Mouse (Mus musculus): Measurements from ENCODE around the gene Fastkd1. TPM values are rescaled to one million over a fixed set of nuclear protein-coding genes. Genes with fewer than 3 reads are reported as not detected.
"Not testable (repeated sequence)": the region's sequence is repeated elsewhere in the genome, so short reads cannot be mapped to it uniquely, and the experiment has no call there.

Gene Fastkd1
- total and polyA plus RNA-seq, 3 experiments, result 15.3 to 19.1 (median 18.5) TPM

GRCm38 (mm10) chr2:69640100-69640499 is 73.2 kb downstream of the Fastkd1 start (continued):
- TF ChIP-seq IRF4 (IDR thresholded peaks at IDR 0.05; ENCODE audit: low read depth, low read length) (no peak), ZMIZ1 (IDR thresholded peaks at IDR 0.05; ENCODE audit: low read depth, low read length) (no peak), KAT2A (IDR thresholded peaks at IDR 0.05; ENCODE audit: insufficient replicate concordance, low read length) (no peak), SMC3 (IDR thresholded peaks at IDR 0.05; ENCODE audit: low read depth, low read length) (no peak)

GRCm38 (mm10) chr2:69637989-69638388 is 75.3 kb downstream of the Fastkd1 start:
- in situ Hi-C loops (cut with MboI; ENCODE audit: low pct_ligation_motif_present, low pct_unique_long_range_greater_than_20kb, low sequenced_read_pairs), result loop anchor here (25.0 kb wide), 1 partner anchor 149 kb away; the partner anchor contains the start of genes Ccdc173 and Phospho2
- not testable (repeated sequence) for H3K9me3 ChIP-seq (replicated peaks; ENCODE audit: low read length)

More at GRCm38 (mm10) chr2:69637989-69638388, 75.3 kb downstream of the Fastkd1 start:
- H3K27me3 ChIP-seq (replicated peaks); H3K36me3 ChIP-seq (replicated peaks in 1 of 2; ENCODE audit: control insufficient read depth in 1 of 2, insufficient read depth in 1 of 2, low read length in 1 of 2); H3K4me3 ChIP-seq (replicated peaks in 1 of 3; ENCODE audit: low read depth in 2 of 3, low read length in 2 of 3, poor library complexity in 1 of 3); H3K4me2 ChIP-seq (ENCODE audit: insufficient read depth, low read depth, poor library complexity, severe bottlenecking); DNase-seq (ENCODE audit: extremely low read depth); H3K79me2 ChIP-seq (replicated peaks; ENCODE audit: control insufficient read depth, extremely low read depth, insufficient read depth, poor library complexity, severe bottlenecking); dilution Hi-C loops (cut with MboI; ENCODE audit: extremely low pct_ligation_motif_present, extremely low pct_unique_long_range_greater_than_20kb, low sequenced_read_pairs); H3K27ac ChIP-seq (ENCODE audit: insufficient read depth, low read depth); H3K9ac ChIP-seq (ENCODE audit: insufficient read depth, low read depth): not testable (repeated sequence)
- H3K4me1 ChIP-seq (ENCODE audit: control insufficient read depth in 1 of 2, insufficient read depth in 2 of 2), result peaks cover 4 to 24% of the 10 kb centered on the region in 2 experiments; a peak in 3 of 4 replicates

Other genes with a start within 250 kb of the Fastkd1 start
- under 0.01 and 0.04 TPM in 2 replicates for gene Lrp2, start 127.5 kb downstream of the Fastkd1 start, total RNA-seq (2012; rRNA removed)
- gene Lrp2, start 127.5 kb downstream of the Fastkd1 start, total RNA-seq (2014; rRNA removed), result 0.01 TPM in 2 replicates
- 0.07 TPM in 1 of 2 replicates, not detected in the other for gene Lrp2, start 127.5 kb downstream of the Fastkd1 start, polyA plus RNA-seq (2012; ENCODE audit: insufficient read length, low read depth)
- gene Bbs5, start 66.3 kb downstream of the Fastkd1 start, total RNA-seq (2012; rRNA removed), result 5.0 and 5.4 TPM in 2 replicates
- gene Bbs5, start 66.3 kb downstream of the Fastkd1 start, total RNA-seq (2014; rRNA removed), result 8.1 and 9.1 TPM in 2 replicates
- 6.7 and 9.1 TPM in 2 replicates for gene Bbs5, start 66.3 kb downstream of the Fastkd1 start, polyA plus RNA-seq (2012; ENCODE audit: insufficient read length, low read depth)
- 0.04 TPM in 2 replicates for gene Klhl41, start 43.4 kb downstream of the Fastkd1 start, total RNA-seq (2012; rRNA removed)
- 0.11 TPM in 1 of 2 replicates, not detected in the other for gene Klhl41, start 43.4 kb downstream of the Fastkd1 start, total RNA-seq (2014; rRNA removed)
- gene Klhl41, start 43.4 kb downstream of the Fastkd1 start, polyA plus RNA-seq (2012; ENCODE audit: insufficient read length, low read depth), result 0.12 and 0.27 TPM in 2 replicates
- gene Ppig, start 9.0 kb upstream of the Fastkd1 start, total RNA-seq (2012; rRNA removed), result 10.3 and 11.5 TPM in 2 replicates
- gene Ppig, start 9.0 kb upstream of the Fastkd1 start, total RNA-seq (2014; rRNA removed), result 12.0 and 12.9 TPM in 2 replicates
- gene Ppig, start 9.0 kb upstream of the Fastkd1 start, polyA plus RNA-seq (2012; ENCODE audit: insufficient read length, low read depth), result 168 and 180 TPM in 2 replicates
- gene Ccdc173, start 76.1 kb upstream of the Fastkd1 start, total RNA-seq (2012; rRNA removed), result 1.3 TPM in 2 replicates
- gene Ccdc173, start 76.1 kb upstream of the Fastkd1 start, total RNA-seq (2014; rRNA removed), result 1.7 and 1.8 TPM in 2 replicates
- gene Ccdc173, start 76.1 kb upstream of the Fastkd1 start, polyA plus RNA-seq (2012; ENCODE audit: insufficient read length, low read depth), result 3.6 and 3.9 TPM in 2 replicates
- gene Phospho2, start 76.1 kb upstream of the Fastkd1 start, total RNA-seq (2012; rRNA removed), result 12.9 and 14.4 TPM in 2 replicates
- gene Phospho2, start 76.1 kb upstream of the Fastkd1 start, total RNA-seq (2014; rRNA removed), result 20.1 and 23.4 TPM in 2 replicates
- 10.2 and 11.1 TPM in 2 replicates for gene Phospho2, start 76.1 kb upstream of the Fastkd1 start, polyA plus RNA-seq (2012; ENCODE audit: insufficient read length, low read depth)
- gene Klhl23, start 108.4 kb upstream of the Fastkd1 start, total RNA-seq (2012; rRNA removed), result 0.25 and 0.34 TPM in 2 replicates
- gene Klhl23, start 108.4 kb upstream of the Fastkd1 start, total RNA-seq (2014; rRNA removed), result 0.05 and 0.23 TPM in 2 replicates
- 0.09 and 0.11 TPM in 2 replicates for gene Klhl23, start 108.4 kb upstream of the Fastkd1 start, polyA plus RNA-seq (2012; ENCODE audit: insufficient read length, low read depth)
- gene Ssb, start 148.0 kb upstream of the Fastkd1 start, total RNA-seq (2012; rRNA removed), result 124 and 176 TPM in 2 replicates
- gene Ssb, start 148.0 kb upstream of the Fastkd1 start, total RNA-seq (2014; rRNA removed), result 281 and 368 TPM in 2 replicates
- 410 and 530 TPM in 2 replicates for gene Ssb, start 148.0 kb upstream of the Fastkd1 start, polyA plus RNA-seq (2012; ENCODE audit: insufficient read length, low read depth)
- gene Mettl5, start 172.1 kb upstream of the Fastkd1 start, total RNA-seq (2012; rRNA removed), result 19.6 and 20.4 TPM in 2 replicates
- gene Mettl5, start 172.1 kb upstream of the Fastkd1 start, total RNA-seq (2014; rRNA removed), result 40.4 and 50.4 TPM in 2 replicates
- gene Mettl5, start 172.1 kb upstream of the Fastkd1 start, polyA plus RNA-seq (2012; ENCODE audit: insufficient read length, low read depth), result 39.1 and 42.2 TPM in 2 replicates
- 16.0 and 18.3 TPM in 2 replicates for gene Ubr3, start 183.7 kb upstream of the Fastkd1 start, total RNA-seq (2012; rRNA removed)
- 17.9 and 21.4 TPM in 2 replicates for gene Ubr3, start 183.7 kb upstream of the Fastkd1 start, total RNA-seq (2014; rRNA removed)
- gene Ubr3, start 183.7 kb upstream of the Fastkd1 start, polyA plus RNA-seq (2012; ENCODE audit: insufficient read length, low read depth), result 26.1 and 35.8 TPM in 2 replicates